Mouse (Mus musculus) lung, postnatal 4 days (tissue): ENCODE measurements at regions not wholly inside any gene's neighbourhood (a gene's known extent, or its start where the extent isn't known, plus 50 kb on each side); places are given as distances from the start of the nearest gene placed in this dataset.
"Not testable (repeated sequence)": the region's sequence is repeated elsewhere in the genome, so short reads cannot be mapped to it uniquely, and the experiment has no call there.

Experiments
- DNase-seq, 2 experiments: peaks; one replicate each; pipeline ENCODE4 v3.0.0; 2021

DNA sequence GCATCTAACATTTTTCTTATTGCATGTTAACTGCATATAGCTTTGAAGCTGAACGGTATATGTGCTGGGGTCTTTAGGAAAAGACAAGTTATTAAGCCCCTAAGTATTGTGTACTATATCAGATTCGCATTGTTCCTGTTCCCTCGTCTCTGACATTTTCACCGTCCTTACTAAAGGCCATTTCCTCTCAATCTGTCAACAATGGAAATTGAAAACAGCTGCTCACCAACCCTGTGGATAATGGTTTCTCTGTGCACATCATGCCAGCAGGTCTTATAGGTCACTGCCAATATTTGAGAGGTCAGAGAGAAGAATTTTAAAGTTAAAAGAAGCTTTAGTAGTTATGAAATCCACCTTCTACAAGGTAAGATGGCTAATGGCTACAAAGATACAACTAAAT lies 797.4 kb upstream of the Impad1 start:
- no peak for DNase-seq

DNA sequence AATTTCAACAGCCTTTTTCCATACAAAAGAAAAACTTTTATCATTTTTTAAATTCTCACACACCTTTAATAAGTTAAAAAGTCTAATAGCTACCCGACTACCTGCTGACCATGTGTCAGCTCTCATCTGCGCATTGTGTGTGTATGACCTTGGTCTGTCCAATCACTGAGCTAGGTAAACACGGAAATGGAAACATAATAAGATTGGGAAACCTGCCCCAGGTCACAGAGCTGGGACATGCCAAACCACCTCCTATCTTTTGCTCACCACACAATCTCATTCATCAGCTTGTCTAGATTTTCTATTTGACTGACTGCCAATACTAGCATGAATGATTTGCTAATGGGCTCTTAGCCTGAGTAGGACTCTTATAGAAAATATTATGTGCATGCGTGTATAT lies 794.3 kb upstream of the Impad1 start:
- DNase-seq, result no peak

DNA sequence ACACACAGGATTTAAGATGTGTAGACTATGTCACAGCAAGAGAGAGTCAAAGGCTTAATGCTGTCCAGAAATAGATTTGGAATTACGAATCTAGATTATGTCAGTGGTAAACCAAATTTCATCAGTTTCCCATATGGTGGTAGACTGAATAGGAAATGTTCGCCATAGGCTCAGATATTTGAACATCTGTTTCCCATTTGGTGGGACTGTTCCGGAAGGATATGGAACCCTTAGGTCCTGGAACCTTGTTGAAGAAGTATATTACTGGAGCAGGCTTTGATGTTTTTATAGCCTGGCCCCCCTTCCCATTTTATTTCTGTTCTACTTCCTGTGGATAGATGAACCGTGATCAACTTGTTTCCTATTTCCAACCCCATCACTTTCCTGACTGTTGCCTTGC lies 792.0 kb upstream of the Impad1 start:
- no peak for DNase-seq

DNA sequence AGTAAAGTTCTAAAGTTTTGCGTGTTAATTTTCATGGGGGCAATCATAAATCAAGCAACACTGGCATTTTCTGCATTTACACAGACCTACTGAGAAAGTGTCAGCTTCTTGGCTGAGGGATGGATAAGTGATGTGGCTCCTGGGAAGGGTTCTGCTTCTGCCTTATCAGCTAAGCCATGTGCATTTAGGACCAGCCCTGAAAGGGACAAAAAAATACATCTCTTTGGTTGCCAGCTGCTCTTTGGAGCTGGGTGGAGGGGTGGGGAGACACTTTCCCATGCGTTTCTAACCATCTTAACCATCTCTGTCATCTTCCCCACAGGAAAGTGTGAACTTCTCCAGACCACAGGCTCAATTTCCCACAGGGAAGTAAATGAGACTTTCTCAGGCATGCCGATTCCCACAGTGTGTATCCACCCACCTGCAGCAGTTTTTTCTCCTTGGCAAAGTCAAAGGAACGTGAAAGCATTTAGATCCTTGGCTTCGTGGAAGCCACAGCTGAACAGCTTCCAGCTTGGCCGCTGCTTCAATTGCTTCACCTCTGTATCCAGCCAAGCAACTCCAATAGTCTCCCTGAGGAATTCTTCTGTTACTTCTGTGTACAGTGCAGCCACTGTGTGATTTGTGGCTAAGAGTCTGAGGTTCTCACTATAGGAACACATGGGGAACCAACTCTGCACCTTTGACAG lies 791.0 kb upstream of the Impad1 start:
- DNase-seq, result peak in 1 of 2 experiments; percentile 26

DNA sequence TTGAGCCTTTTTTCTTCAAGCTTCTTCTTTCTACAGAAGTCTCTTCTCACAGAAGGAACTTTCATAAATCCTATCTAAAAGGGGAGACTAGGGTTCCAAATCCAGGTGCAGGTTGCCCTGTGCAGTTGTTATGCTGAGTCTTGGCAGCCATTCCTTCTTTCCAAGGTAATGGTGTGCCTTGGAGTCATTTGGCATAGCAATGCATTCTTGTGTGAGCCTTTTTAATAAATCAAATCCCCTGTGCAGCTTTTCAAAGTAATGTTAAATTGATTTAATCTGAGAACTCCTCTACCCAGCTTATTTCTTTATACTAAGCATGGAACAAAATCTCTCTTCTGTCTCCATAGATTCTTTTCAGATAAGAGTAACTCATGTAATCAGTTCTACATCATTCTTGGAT lies 774.9 kb upstream of the Impad1 start:
- no peak for DNase-seq

DNA sequence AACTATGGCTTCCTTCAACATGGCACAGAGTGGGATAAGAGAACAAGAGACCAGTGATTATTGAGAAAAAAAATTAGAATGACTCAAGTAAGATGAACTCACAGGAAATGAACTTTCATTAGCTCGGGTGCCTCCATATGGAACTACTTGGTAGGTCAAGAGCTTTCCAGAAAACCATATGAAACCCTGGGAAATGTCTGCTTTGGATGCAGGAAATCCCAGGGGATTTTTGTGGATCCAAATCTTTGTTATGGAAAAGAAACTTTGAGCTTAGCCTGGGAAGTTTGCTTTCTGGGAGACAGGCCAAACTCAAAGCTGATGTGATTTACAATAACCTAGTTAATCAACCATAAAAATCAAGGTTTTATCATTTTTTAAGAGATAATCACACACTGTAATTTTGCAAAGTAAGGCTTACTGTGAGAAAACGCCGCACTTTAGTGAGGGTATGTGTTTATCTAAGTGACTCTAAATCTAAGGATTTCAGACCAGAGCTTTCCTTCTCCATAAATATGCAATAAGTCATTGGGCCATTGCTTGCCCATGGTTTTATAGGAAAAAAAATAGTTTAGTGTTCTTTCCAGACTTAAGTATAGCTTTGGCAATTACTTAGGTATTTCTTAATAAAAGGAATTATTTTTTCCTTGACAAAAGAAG lies 767.0 kb upstream of the Impad1 start:
- DNase-seq, result no peak

DNA sequence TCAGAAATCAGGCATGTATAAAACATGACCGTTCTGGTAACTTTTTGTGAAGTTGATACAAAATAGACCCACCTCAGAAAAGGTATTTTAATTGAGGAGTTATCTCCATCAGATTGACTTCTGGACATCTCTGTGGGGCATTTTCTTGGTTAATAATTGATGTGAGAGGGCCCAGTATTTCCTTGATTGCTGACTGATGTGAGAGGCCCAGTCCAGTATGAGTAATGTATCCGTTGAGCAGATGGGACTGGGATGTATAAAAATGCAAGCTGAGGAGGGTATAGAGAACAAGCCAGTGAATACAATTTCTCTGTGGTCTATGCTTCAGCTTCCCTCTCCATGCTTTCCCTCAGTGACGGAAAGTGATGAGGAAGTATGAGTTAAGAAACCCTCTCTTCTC lies 747.0 kb upstream of the Impad1 start:
- DNase-seq, result no peak

DNA sequence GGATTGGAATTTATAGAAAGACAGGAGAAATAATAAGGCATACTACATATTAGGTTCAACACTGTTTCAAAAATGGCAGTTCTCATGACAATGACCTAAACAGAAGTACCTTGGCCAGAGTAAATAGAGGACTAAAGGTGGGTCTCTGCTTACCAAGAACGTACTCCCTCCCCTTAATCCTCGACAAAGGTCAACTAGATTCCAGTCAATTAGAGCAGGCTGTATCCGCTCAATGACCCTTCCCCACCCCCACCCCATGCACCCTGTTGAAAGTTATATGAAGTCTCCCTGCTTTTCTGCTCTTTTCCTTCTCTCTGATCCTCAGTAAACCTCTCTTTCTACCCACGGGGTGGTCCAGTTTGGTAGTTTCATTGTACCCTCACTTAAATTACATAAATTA lies 737.3 kb upstream of the Impad1 start:
- no peak for DNase-seq

DNA sequence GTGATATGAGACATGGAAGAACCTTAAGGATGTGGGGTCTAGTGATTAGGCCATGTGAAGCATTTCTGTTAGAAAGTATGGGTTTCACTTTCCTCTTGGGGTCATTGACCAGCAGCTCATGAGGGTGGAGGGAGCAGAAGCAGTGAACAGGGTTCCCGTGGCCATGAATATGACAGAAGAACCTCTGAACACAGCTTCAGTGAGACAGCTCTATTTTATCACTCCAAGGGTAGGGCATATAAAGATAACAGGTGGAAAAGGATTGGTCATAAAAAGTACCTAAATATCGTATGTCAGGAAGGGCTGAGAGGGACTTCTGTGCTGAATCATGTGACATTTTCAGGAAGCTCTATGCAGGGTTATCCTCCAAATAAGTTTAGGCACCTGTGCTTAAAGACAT lies 725.4 kb upstream of the Impad1 start:
- DNase-seq, result no peak

DNA sequence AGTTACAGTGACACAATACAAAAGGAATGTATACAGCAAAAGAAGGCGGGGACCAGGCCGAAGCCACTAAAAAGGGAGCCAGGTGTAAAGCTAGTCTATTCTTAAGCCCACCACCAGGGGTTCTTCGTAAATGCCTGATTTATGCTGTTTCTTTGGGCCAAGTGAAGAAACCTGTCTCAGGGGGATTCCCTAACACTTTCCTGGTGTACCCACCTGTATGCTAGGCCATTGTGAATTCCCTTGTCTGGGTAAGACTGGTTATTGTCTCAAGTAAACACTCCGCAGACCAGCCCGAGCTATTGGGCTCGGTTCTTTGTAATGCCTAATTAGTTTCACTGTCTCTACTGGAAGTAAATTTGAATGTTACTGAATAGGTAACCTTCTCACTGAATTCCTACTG lies 722.3 kb upstream of the Impad1 start:
- not testable (repeated sequence) for DNase-seq

DNA sequence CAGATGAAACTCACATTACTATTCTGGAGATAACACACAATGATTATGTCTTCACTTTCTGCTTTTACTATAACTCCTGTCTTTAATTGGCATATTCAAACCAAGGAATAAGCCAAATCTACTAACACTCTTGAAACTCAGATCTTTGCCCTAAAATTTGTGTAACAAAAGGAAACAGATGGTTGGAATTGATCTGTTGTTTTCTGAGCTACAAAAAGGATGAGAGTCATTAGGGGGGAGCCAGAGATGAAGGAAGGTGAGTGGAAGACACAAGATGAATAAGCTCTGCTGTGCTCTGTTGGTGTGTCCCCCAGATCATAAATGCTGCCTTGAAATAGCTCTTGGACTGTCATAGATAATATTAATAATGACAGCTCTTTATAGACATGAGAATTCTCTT lies 718.6 kb upstream of the Impad1 start:
- no peak for DNase-seq

DNA sequence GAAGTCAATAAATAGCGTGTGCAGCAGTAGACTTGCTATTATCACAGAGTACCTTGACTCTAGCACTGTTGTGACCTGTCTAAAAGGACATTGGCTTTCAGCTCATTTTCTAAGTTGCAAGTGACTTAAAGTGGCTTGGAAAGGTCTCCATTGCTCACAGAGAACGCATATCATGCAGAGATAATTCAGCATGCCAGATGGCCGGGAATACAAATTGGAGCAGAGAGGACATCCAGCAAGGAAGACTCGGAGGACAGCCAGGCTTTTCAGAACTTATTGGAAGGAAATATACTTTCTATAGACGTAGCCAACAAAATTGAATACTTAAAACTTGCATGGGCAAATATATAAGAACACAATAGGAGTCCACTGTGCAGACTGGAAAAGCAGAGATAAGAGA lies 716.2 kb upstream of the Impad1 start:
- DNase-seq, result no peak

DNA sequence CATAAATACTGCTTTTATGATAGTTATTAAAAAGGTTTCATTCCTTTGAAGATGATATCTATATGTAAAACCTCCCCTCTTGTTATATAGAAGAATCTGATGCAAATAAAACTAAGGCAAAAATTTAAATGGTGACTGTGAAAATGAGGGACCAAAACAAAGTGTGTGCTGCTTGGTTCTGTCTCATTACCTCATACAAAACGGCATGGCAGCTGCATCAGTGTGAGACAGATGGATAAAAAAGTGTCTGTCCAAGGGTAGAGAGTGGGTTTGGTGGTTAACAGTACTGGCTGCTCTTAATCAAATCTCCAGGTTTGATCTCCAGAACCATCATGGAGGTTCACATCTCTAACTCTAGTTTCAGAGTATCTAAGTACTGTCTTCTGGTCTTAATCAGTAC lies 701.9 kb upstream of the Impad1 start:
- DNase-seq, result no peak

DNA sequence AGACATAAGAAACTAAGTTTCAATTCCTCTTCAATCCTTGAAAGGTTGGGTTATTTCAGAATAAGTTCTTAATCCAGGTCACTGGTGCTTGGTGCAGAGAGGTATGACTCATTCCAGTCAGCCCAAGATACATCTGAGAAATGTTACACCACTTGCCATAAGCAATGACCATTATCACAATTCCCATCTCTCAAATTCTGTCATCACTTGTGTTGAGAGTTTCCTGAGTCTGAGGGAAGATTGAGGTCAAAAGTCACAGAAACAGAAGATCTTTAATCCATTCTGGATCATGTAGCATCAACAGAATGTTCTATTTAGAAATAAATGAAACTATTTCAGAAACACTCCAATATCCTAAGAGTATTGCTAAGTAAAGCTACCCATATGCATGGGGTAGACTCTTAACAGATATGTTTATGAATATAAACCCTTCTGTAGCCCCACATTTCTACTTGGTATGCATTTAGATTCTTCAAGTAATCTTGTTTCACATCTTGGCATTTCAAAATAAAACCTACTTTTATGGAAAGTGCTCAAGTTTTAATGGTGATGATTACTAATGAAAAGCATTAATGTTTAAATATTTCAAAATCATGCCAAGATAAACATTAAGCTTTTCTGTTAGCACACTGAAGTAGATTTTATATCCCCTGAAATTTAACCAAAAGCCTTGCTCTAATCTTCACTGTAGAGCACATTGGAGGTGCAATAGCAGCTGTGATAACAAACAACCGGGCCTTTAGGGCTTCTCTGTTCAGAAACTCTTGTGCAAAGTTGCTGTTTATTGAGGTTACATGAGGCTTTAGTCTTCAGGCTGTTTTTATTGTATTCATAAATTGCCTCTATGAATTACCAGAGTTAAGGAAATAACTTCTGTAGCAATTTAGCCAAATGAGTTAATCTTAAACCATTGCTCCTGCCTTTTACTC lies 701.2 kb upstream of the Impad1 start:
- no peak for DNase-seq

DNA sequence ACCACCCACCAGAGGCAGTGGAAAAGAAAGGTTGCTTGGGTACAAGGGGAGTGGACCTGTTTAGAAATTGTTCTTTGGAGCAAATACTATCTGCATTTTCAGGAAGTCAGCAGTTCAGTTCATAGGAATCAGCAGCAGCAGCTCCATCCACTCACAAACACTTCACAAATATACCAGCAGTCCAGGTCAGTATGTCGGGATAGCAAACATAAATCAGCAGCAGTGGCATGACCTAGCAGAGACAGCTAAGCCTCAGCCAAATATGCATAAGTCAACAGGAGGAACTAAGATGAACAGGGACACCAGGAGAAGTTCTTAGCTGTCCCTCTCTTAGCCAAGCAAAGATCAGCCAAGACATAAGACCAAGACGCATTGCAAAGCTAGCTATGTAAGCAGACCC lies 693.6 kb upstream of the Impad1 start:
- DNase-seq, result peak in 1 of 2 experiments; percentile 18

DNA sequence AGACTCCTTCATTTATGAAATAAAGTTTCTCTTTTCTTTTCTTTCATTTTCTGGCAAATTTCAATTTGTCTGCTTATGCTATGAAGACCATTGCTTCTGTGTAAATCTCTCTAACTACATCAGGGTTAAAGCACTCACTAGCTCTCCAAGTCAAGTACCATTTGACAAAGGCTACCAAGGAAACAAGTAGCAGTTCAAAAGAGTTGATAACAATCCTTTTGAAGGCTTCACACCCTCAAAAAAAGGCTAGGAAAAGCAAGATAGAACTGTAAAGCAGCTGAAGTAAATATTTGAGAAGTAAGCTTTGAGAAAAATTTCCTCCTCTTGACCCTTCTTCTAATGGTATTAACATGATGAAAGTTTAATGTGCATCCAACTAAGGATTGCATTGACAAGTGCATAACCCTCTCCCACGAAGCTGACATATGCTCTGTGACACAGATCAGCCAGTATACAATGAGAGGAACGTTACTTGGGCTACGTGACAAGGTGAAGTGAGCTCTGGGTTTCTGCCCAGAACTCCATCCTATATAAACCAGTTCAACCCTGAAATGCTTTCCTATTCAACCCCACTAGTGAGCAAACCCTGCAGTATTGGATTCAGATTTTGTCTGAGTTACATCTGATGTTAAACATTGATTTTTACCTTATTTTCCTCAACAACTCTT lies 678.9 kb upstream of the Impad1 start:
- no peak for DNase-seq

DNA sequence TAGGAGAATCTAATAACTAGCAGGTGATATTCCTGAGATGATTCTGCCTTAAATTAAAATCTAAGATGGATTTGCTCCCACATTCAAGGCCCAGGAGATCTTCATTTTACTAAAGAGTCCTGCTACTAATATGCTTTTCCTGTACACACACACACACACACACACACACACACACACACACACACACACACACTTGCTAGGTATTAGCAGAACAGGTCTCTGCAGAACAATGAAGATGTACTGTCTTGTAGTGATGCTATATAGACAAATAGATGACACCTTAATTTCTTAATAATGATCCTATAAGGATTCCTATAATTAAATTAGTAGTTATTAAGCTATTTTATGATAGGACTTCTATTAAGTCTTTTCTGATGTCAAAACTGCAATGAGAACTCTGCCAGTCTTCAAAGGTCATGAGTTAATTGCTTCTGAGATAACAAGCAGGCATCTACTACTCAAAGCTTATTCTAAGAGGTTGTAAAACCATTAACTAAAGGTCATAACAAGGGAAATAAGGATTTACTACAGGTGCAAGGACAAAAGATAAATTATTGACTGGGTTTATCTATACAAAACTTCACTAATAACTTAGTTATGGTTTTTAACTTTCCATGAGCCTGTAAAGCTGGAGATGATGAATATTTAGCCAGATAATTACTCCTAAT lies 666.0 kb upstream of the Impad1 start:
- DNase-seq, result no peak

DNA sequence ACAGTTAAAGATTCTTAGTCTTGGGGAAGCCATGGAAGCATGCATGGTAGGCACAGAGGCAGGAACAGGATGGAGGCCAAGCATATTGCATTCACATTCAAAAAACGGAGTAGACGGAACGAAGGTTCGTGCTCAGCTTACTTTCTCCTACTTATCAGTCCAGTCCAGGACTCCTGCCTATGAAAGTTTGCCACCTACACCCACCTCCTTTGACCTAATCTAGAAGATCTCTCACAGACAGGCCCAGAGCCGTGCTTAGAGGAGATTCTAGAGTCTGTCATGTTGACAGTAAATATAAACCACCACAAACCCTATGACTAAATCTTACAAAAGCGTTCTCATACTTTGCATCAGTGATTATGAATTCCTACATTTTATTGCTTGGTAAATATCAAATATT lies 657.3 kb upstream of the Impad1 start:
- no peak for DNase-seq

DNA sequence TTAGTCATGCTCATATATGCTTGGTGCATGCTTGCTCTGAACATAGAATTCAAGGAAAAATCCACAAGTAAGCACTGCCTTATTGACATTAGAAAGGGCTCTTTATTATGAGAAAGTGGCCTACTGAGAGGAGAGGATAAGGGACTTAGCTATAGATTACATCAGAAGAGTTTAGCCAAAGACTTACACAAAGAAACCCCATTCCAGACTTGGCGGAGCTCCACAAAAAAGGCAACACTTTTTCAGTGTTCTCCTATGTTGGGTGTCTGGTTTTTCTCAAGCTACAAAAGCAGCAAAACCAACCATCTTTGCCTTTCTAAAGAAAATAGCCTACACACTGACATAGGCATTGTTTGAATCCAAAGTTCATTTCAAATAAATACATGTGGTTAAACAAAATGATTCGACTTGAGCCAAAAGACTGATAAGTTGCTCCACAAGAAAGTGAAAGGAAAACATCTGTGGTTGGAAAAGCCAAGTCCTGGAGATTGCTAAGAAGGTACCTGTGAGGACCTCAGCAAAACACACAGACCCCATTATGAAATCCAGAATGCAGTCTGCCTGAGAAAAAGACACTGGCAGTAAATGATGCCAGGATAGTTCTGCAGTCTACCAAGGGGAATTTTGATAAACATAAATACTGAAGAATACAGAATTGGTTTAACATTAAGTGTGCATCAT lies 648.3 kb upstream of the Impad1 start:
- DNase-seq, result no peak

DNA sequence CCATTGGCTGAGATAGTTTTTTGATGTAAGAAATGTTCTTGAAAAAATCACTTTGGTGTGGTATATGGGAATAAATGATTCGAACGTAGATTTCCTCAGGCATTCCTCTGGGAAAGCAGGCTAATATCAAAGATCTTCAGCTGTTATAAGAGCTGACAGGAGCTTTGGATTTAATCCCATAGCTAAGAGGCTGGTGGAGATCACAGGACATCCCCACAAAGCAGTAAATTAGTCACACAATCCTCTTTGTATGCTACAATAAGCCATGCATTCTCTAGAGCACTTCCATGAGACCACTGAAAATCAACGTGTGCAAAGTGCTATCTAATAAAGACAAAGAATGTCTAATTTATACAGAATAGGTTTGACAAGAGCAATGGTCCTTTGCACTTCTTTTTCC lies 643.9 kb upstream of the Impad1 start:
- DNase-seq, result no peak
